Mouse (Mus musculus) liver, adult 2 months (tissue): Measurements from ENCODE around the gene Acap1. TPM values are rescaled to one million over a fixed set of nuclear protein-coding genes. Genes with fewer than 3 reads are reported as not detected.

Experiments
- DNase-seq: peaks from one replicate; pipeline ENCODE4 v3.0.0-alpha.2; 2011; ENCODE audit warnings: low read depth, low spot score; ENCODE audit errors: extremely low read depth
- H3K27ac ChIP-seq: fragments of 200-500 bp; replicated peaks from 2 replicates; pipeline ENCODE4 v1.5.1; 2012; ENCODE audit warnings: low read depth, mild to moderate bottlenecking, control low read depth, inconsistent platforms, low read length; ENCODE audit not compliant: insufficient read depth
- H3K27me3 ChIP-seq: fragments of 200-500 bp; 2 replicates; pipeline ENCODE4 v1.6.1; 2012; ENCODE audit warnings: mild to moderate bottlenecking, moderate library complexity, low read length, inconsistent platforms; ENCODE audit not compliant: control insufficient read depth, insufficient read depth
- H3K36me3 ChIP-seq: fragments of 200-500 bp; 2 replicates; pipeline ENCODE4 v1.6.1; 2012; ENCODE audit warnings: low read length, inconsistent platforms; ENCODE audit not compliant: control insufficient read depth, insufficient read depth
- H3K4me1 ChIP-seq: fragments of 200-500 bp; 2 replicates; pipeline ENCODE4 v1.6.1; 2011; ENCODE audit warnings: low read length; ENCODE audit not compliant: control insufficient read depth, insufficient read depth
- H3K4me3 ChIP-seq: fragments of 200-500 bp; 2 replicates; pipeline ENCODE4 v1.5.1; 2011; ENCODE audit warnings: low read depth, mild to moderate bottlenecking, control low read depth, low read length, moderate library complexity; ENCODE audit not compliant: insufficient read depth
- H3K79me2 ChIP-seq: fragments of 200-500 bp; 2 replicates; pipeline ENCODE4 v1.6.1; 2012; ENCODE audit warnings: inconsistent platforms, mild to moderate bottlenecking, low read length, moderate library complexity; ENCODE audit not compliant: control insufficient read depth, insufficient read depth
- H3K9ac ChIP-seq: fragments of 200-500 bp; 2 replicates; pipeline ENCODE4 v1.6.1; 2012; ENCODE audit warnings: low read depth, mild to moderate bottlenecking, control low read depth, inconsistent platforms, low read length
- CTCF ChIP-seq: fragments of 200-500 bp; IDR thresholded peaks from 2 replicates; pipeline ENCODE4 v1.5.1; 2011; ENCODE audit warnings: low read depth, low read length, control low read depth
- POLR2A ChIP-seq: fragments of 200-500 bp; IDR thresholded peaks from 2 replicates; pipeline ENCODE4 v1.6.1; 2011; ENCODE audit warnings: low read length, control low read depth; ENCODE audit not compliant: insufficient read depth; ENCODE audit errors: extremely low read depth
- WGBS: fragments of 180-500 bp; shearing (Covaris S2); methylation state at CpG from one replicate; pipeline ENCODE4 v1.1.7; 2018; 5-methylcytosine and 5-hydroxymethylcytosine counted together
- polyA plus RNA-seq: library from polyadenylated mRNA; depleted of rRNA; stranded (reverse); fragments of >200 nt; gene quantifications from 2 replicates; pipeline ENCODE4 v1.2.3, GENCODE M21; 2012; rRNA removed
- total RNA-seq: library from RNA; depleted of rRNA; stranded (reverse); fragments of >200 nt; gene quantifications from 2 replicates; pipeline ENCODE4 v1.2.3, GENCODE M21; 2014; rRNA removed

The Acap1 gene
- total RNA-seq: 1.2 and 1.9 TPM in 2 replicates
- polyA plus RNA-seq: 2.3 and 3.3 TPM in 2 replicates

GRCm38 (mm10) chr11:69895291-69895690, at the start of gene Acap1:
Acap1 (minus strand) TSS chr11:69895539.
- Histone ChIP-seq H3K9ac (no peak within 1 kb of the TSS), H3K27ac (no peak within 1 kb of the TSS), H3K27me3 (no peaks in the 10 kb centered on the region), H3K36me3 (no peaks in the 10 kb centered on the region), H3K4me1 (no peaks in the 10 kb centered on the region), H3K79me2 (no peaks in the 10 kb centered on the region), H3K4me3 (no peak within 1 kb of the TSS)
- no peak for TF ChIP-seq CTCF
- TF ChIP-seq POLR2A: no peak
- DNase-seq: no peak
- WGBS: 79% methylated on average over 4 of the region's 4 CpGs

GRCm38 (mm10) chr11:69940962-69941361, 45.6 kb upstream of the Acap1 start:
- TF ChIP-seq POLR2A (no peak), CTCF (no peak)
- no peak overlapping the region for H3K27ac ChIP-seq
- no peak for DNase-seq
- H3K4me1 ChIP-seq: no peaks in the 10 kb centered on the region
- H3K36me3 ChIP-seq: no peaks in the 10 kb centered on the region
- WGBS: 91% methylated on average over 4 of the region's 4 CpGs
- H3K27me3 ChIP-seq: peaks cover 5% of the 10 kb centered on the region
- H3K9ac ChIP-seq: no peak overlapping the region
- no peaks in the 10 kb centered on the region for H3K79me2 ChIP-seq
- H3K4me3 ChIP-seq: no peak overlapping the region

- Histone ChIP-seq H3K4me3 (no peak overlapping the region), H3K27me3 (peaks cover 14% of the 10 kb centered on the region), H3K9ac (no peak overlapping the region), H3K4me1 (peaks cover 3% of the 10 kb centered on the region), H3K27ac (no peak overlapping the region), H3K79me2 (no peaks in the 10 kb centered on the region), H3K36me3 (no peaks in the 10 kb centered on the region)
- TF ChIP-seq POLR2A: no peak
- TF ChIP-seq CTCF: no peak
- no peak for DNase-seq
- 91% methylated on average over 17 of the region's 17 CpGs for WGBS
Measured at GRCm38 (mm10) chr11:69939731-69940130, 44.4 kb upstream of the Acap1 start.

- DNase-seq: no peak
- Histone ChIP-seq H3K79me2 (no peaks in the 10 kb centered on the region), H3K27ac (no peak overlapping the region), H3K9ac (no peak overlapping the region), H3K4me3 (no peak overlapping the region), H3K4me1 (peaks cover 5% of the 10 kb centered on the region), H3K36me3 (no peaks in the 10 kb centered on the region), H3K27me3 (peaks cover 14% of the 10 kb centered on the region)
- 64% methylated on average over 5 of the region's 5 CpGs for WGBS
- no peak for TF ChIP-seq CTCF
- no peak for TF ChIP-seq POLR2A
Measured at GRCm38 (mm10) chr11:69939181-69939580, 43.8 kb upstream of the Acap1 start.

- no peak overlapping the region for H3K27ac ChIP-seq
Measured at GRCm38 (mm10) chr11:69938401-69938979, 43.2 kb upstream of the Acap1 start.

GRCm38 (mm10) chr11:69937834-69938233, 42.5 kb upstream of the Acap1 start:
- Histone ChIP-seq H3K9ac (no peak overlapping the region), H3K4me3 (no peak overlapping the region), H3K27ac (no peak overlapping the region), H3K27me3 (peaks cover 14% of the 10 kb centered on the region), H3K36me3 (no peaks in the 10 kb centered on the region), H3K79me2 (no peaks in the 10 kb centered on the region), H3K4me1 (peaks cover 5% of the 10 kb centered on the region)
- 82% methylated on average over 5 of the region's 5 CpGs for WGBS
- TF ChIP-seq CTCF: no peak
- no peak for TF ChIP-seq POLR2A
- no peak for DNase-seq

More at GRCm38 (mm10) chr11:69938401-69938979, 43.2 kb upstream of the Acap1 start:
- TF ChIP-seq CTCF: no peak
- TF ChIP-seq POLR2A: no peak
- Histone ChIP-seq H3K4me1 (peaks cover 5% of the 10 kb centered on the region), H3K79me2 (no peaks in the 10 kb centered on the region), H3K36me3 (no peaks in the 10 kb centered on the region), H3K9ac (no peak overlapping the region), H3K4me3 (no peak overlapping the region), H3K27me3 (peaks cover 14% of the 10 kb centered on the region)
- DNase-seq: no peak
- 52% methylated on average over 9 of the region's 9 CpGs for WGBS
